Mouse (Mus musculus) ES-E14 (cell line): ENCODE measurements around the gene Myo19. TPM values are rescaled to one million over a fixed set of nuclear protein-coding genes. Genes with fewer than 3 reads are reported as not detected.

Source experiments
- DNase-seq: peaks from one replicate; pipeline ENCODE4 v3.0.0-alpha.2; 2013; ENCODE audit warnings: low read depth, low spot score
- H3K27ac ChIP-seq: 2 replicates; pipeline ENCODE4 v1.5.1; 2012; ENCODE audit warnings: low read depth, mild to moderate bottlenecking, low read length, moderate library complexity, mixed read lengths; ENCODE audit not compliant: poor library complexity, insufficient read depth, severe bottlenecking
- H3K36me3 ChIP-seq: 2 replicates; pipeline ENCODE4 v1.6.1; 2012; ENCODE audit warnings: mild to moderate bottlenecking, low read length, moderate library complexity, mixed read lengths; ENCODE audit not compliant: control insufficient read depth, poor library complexity, insufficient read depth, severe bottlenecking
- H3K4me1 ChIP-seq, 2 experiments: fragments of 150-350 bp in 1 of 2; sonication (generic) in 1 of 2; 2 replicates each; pipeline ENCODE4 v1.6.1; 2012; ENCODE audit warnings: low read length in 2 of 2, mild to moderate bottlenecking in 1 of 2, mixed read lengths in 1 of 2; ENCODE audit not compliant: control insufficient read depth in 2 of 2, insufficient read depth in 2 of 2, poor library complexity in 1 of 2
- H3K4me3 ChIP-seq, 2 experiments: fragments of 150-350 bp in 1 of 2; sonication (generic) in 1 of 2; 2 replicates each; pipeline ENCODE4 v1.5.1; 2012; ENCODE audit warnings: low read length in 2 of 2, low read depth in 1 of 2, mild to moderate bottlenecking in 1 of 2, mixed read lengths in 1 of 2; ENCODE audit not compliant: insufficient read depth in 1 of 2, poor library complexity in 1 of 2, severe bottlenecking in 1 of 2
- H3K9ac ChIP-seq: 2 replicates; pipeline ENCODE4 v1.6.1; 2012; ENCODE audit warnings: low read depth, mild to moderate bottlenecking, low read length, mixed read lengths; ENCODE audit not compliant: poor library complexity, insufficient read depth, severe bottlenecking
- H3K9me3 ChIP-seq: fragments of 150-350 bp; sonication (generic); 2 replicates; pipeline ENCODE4 v1.6.1; 2012; ENCODE audit warnings: low read depth, mild to moderate bottlenecking, low read length; ENCODE audit not compliant: control insufficient read depth, insufficient read depth
- CHD2 ChIP-seq: IDR thresholded peaks from 2 replicates; pipeline ENCODE4 v1.6.1; 2014; ENCODE audit warnings: mild to moderate bottlenecking, low read depth, low read length, inconsistent platforms
- HCFC1 ChIP-seq: IDR thresholded peaks from 2 replicates; pipeline ENCODE4 v1.6.1; 2012; ENCODE audit warnings: low read length, inconsistent platforms, borderline replicate concordance; ENCODE audit not compliant: insufficient read depth
- MAFK ChIP-seq: IDR thresholded peaks from 2 replicates; pipeline ENCODE4 v1.6.1; 2014; ENCODE audit warnings: mild to moderate bottlenecking, low read depth, low read length, inconsistent platforms; ENCODE audit not compliant: insufficient read depth
- ZC3H11A ChIP-seq: IDR thresholded peaks from 2 replicates; pipeline ENCODE4 v1.6.1; 2012; ENCODE audit warnings: low read depth, mild to moderate bottlenecking, inconsistent platforms, low read length, borderline replicate concordance
- ZNF384 ChIP-seq: IDR thresholded peaks from 2 replicates; pipeline ENCODE4 v1.6.1; 2012; ENCODE audit warnings: low read depth, low read length, inconsistent platforms
- in situ Hi-C, 2 experiments: fragments of 600-800 bp; cut with MboI; formaldehyde crosslinking; loops; one replicate each; pipeline ENCODE4 v1.15.1; 2025; ENCODE audit warnings: low sequenced_read_pairs in 2 of 2, inconsistent platforms in 1 of 2; ENCODE audit not compliant: unreplicated experiment in 2 of 2
- total RNA-seq: library from RNA; depleted of rRNA; stranded (reverse); fragments of 300-350 nt; gene quantifications from 2 replicates; pipeline ENCODE4 v1.2.3, GENCODE M21; 2012

Myo19 gene
- total RNA-seq, 1 experiment: 16.2 TPM

DNA sequence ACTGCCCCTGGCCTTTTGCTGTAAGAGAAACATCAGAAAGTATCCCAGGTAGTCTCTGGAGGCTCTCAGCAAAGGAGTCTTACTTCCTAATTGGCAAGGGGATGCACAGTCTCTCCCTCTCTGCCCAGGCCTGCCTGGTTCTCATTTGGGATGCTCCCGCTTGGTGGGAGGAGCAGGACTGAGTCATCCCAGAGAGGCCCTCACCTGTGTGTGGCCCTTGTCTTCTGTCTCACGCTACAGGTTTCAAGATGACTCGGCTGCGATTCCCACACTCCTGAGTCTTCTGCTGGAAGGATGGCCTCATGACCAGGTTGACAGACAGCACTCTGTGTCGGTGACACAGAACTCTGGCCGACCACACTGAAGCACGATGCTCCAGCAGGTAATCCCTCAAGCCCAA, 2.4 kb downstream of the Myo19 start:
- Histone ChIP-seq H3K27ac (no peak overlapping the region), H3K36me3 (peaks cover 19% of the 10 kb centered on the region), H3K4me1 (peaks cover 0 to 7% of the 10 kb centered on the region in 2 experiments; a peak in 1 of 4 replicates), H3K9me3 (no peaks in the 10 kb centered on the region), H3K9ac (no peak overlapping the region), H3K4me3 (no peak overlapping the region)
- no peak for DNase-seq
- in situ Hi-C loops: no loop called here
- TF ChIP-seq HCFC1: no peak
- no peak for TF ChIP-seq CHD2
- no peak for TF ChIP-seq ZC3H11A
- TF ChIP-seq ZNF384: no peak
- TF ChIP-seq MAFK: no peak

DNA sequence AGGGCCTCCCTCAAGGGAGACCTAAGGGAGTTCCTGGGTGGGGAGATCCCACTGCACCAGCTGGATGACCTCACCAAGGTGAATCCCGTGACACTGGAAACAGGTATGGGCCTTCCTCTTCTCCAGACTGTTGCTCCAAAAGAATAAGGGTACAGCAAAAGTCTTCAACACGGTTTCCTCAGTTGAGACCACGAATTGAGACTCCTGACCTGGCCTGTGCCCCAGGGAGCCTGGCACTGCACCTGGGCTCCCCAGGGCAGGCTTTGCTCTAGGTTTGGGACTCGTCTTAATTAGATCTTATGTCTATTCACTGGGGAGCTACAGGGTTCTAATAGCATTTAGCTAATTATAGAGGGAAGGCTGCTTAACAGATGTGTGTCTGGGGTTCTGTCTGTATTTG, 5.3 kb downstream of the Myo19 start:
- peaks cover 34% of the 10 kb centered on the region for H3K36me3 ChIP-seq

GRCm38 (mm10) chr11:84886236-84886635, 6.3 kb downstream of the Myo19 start:
- Histone ChIP-seq H3K4me1 (peaks cover 0 to 4% of the 10 kb centered on the region in 2 experiments; a peak in 1 of 4 replicates), H3K36me3 (peaks cover 34% of the 10 kb centered on the region), H3K9me3 (no peaks in the 10 kb centered on the region), H3K27ac (no peak overlapping the region), H3K4me3 (no peak overlapping the region), H3K9ac (no peak overlapping the region)
- in situ Hi-C loops: no loop called here
- no peak for DNase-seq
- TF ChIP-seq MAFK (no peak), ZC3H11A (no peak), CHD2 (no peak), HCFC1 (no peak), ZNF384 (no peak)

More for the DNA sequence above, 5.3 kb downstream of the Myo19 start:
- Histone ChIP-seq H3K27ac (no peak overlapping the region), H3K9me3 (no peaks in the 10 kb centered on the region), H3K9ac (no peak overlapping the region), H3K4me3 (no peak overlapping the region), H3K4me1 (peaks cover 0 to 5% of the 10 kb centered on the region in 2 experiments; a peak in 1 of 4 replicates)
- TF ChIP-seq ZNF384 (no peak), ZC3H11A (no peak), MAFK (no peak), CHD2 (no peak)
- in situ Hi-C loops: no loop called here
- DNase-seq: no peak

DNA sequence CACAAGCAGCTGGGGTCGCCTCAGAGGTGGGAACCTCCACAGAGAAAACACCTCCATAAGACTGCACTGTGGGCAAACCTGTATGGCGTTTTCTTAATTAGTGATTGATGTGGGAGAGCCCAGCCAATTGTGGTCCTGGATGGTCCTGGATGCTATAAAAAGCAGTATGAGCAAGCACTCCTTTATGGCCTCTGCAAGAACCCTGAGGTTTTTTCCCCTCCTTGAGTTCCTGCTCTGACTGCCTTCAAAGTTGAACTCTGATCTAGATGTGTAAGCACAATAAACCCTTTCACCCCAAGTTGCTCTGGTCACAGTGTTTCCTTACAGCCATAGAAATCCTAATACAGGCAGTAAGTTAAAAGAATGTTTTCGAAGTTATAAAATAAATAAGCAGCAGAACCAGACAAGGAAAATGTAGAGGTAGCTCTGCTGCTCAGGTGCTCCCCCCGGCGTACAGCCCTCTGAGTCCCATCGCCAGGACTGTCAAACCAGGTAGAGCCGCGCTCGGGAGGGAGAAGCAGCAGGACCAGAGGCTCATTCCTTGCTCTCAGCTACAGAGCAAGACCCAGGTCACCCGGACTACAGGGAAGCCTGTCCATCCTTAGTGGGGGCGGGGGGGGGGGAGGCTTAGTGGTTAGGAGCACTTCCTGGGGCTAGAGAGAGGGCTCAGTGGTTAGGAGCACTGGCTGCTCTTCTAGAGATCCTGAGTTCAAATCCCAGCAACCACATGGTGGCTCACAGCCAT, 7.0 kb downstream of the Myo19 start:
- peaks cover 37% of the 10 kb centered on the region for H3K36me3 ChIP-seq
- peaks cover 0 to 2% of the 10 kb centered on the region in 2 experiments; a peak in 1 of 4 replicates for H3K4me1 ChIP-seq
- H3K27ac ChIP-seq: no peak overlapping the region
- no peaks in the 10 kb centered on the region for H3K9me3 ChIP-seq
- H3K9ac ChIP-seq: no peak overlapping the region
- TF ChIP-seq CHD2: no peak
- no peak for TF ChIP-seq ZC3H11A
- no peak for TF ChIP-seq MAFK
- no peak for TF ChIP-seq ZNF384
- in situ Hi-C loops: no loop called here
- no peak overlapping the region for H3K4me3 ChIP-seq
- no peak for DNase-seq
